In genomic region chr12:95738031-95738430, GRCm38 (mm10) we compare ENCODE assay signal across 11 mouse cellular contexts. TPM values are rescaled to one million over a fixed set of nuclear protein-coding genes. Genes with fewer than 3 reads are reported as not detected.
DNase-seq lines count a peak whose midpoint lies in the region; ATAC-seq lines count a peak whose summit lies in the region.
"Had no signal": no experiment of that assay in that cellular context is flagged by ENCODE, and none has a peak within 500 bp of the region (broad histone marks: within the 10 kb centered on the region; RNA-seq: fewer than 3 reads in every experiment).

No protein-coding gene starts in this region.

- 0 out of 2 replicates have a peak, but pooled peaks have one; percentile 30 for ATAC-seq in forebrain, embryonic 16.5 days
- no peak for ATAC-seq in heart, embryonic 11.5 days (replicated peaks; ENCODE audit: insufficient number of reproducible peaks, low FRiP score, low TSS enrichment)
- ATAC-seq: inflammation-experienced regulatory T-cells, adult 6 months had no signal

- H3K4me2 ChIP-seq in forebrain, embryonic 16.5 days (ENCODE audit: low read length): no peak overlapping the region
- no peak overlapping the region for H3K4me2 ChIP-seq in heart, embryonic 11.5 days
- H3K4me2 ChIP-seq: embryonic facial prominence, embryonic 12.5 days had no signal

- H3K27ac ChIP-seq in forebrain, embryonic 16.5 days (ENCODE audit: low read length): peak overlapping the region; percentile 63; the same call in 1 of the 2 replicates
- no peak overlapping the region for H3K27ac ChIP-seq in forebrain, embryonic 10.5 days
- H3K27ac ChIP-seq in heart, embryonic 11.5 days (ENCODE audit: low read depth, low read length): no peak overlapping the region
- H3K27ac ChIP-seq: embryonic facial prominence, embryonic 12.5 days; kidney, postnatal 0 days had no signal

- H3K36me3 ChIP-seq in forebrain, embryonic 16.5 days (ENCODE audit: control insufficient read depth, insufficient read depth): no peaks in the 10 kb centered on the region
- H3K36me3 ChIP-seq in forebrain, embryonic 10.5 days (replicated peaks): no peaks in the 10 kb centered on the region
- H3K36me3 ChIP-seq in heart, embryonic 11.5 days (ENCODE audit: control insufficient read depth, insufficient read depth, low read length): no peaks in the 10 kb centered on the region
- H3K36me3 ChIP-seq: embryonic facial prominence, embryonic 12.5 days had no signal

- no peaks in the 10 kb centered on the region for H3K27me3 ChIP-seq in forebrain, embryonic 16.5 days (replicated peaks; ENCODE audit: control insufficient read depth, insufficient read depth, low read length)
- no peaks in the 10 kb centered on the region for H3K27me3 ChIP-seq in forebrain, embryonic 10.5 days (ENCODE audit: poor library complexity, severe bottlenecking)
- no peaks in the 10 kb centered on the region for H3K27me3 ChIP-seq in heart, embryonic 11.5 days (ENCODE audit: control insufficient read depth, insufficient read depth, low read length)
- H3K27me3 ChIP-seq: embryonic facial prominence, embryonic 12.5 days had no signal

- DNase-seq in forebrain, embryonic 10.5 days (ENCODE audit: extremely low spot score, low spot score): no peak
- DNase-seq in heart, adult 9 months (ENCODE audit: low spot score in 2 of 2): peak; percentile 14 to 25
- DNase-seq in retina, postnatal 1 day: peak; percentile 37
- no peak for DNase-seq in retina, embryonic 14.5 days (ENCODE audit: low spot score)
- peak; percentile 28 for DNase-seq in skeletal muscle tissue, adult 2 months (ENCODE audit: low read depth, low spot score)
- DNase-seq in natural killer cell, adult 2 months (ENCODE audit: low spot score in 2 of 2): no peak

- H3K9me3 ChIP-seq in forebrain, embryonic 16.5 days (ENCODE audit: control insufficient read depth, low read length): no peaks in the 10 kb centered on the region
- no peaks in the 10 kb centered on the region for H3K9me3 ChIP-seq in forebrain, embryonic 10.5 days
- H3K9me3 ChIP-seq in heart, embryonic 11.5 days (replicated peaks; ENCODE audit: control insufficient read depth, low read length): no peaks in the 10 kb centered on the region
- H3K9me3 ChIP-seq: embryonic facial prominence, embryonic 12.5 days had no signal

- H3K4me1 ChIP-seq in forebrain, embryonic 16.5 days (replicated peaks; ENCODE audit: control insufficient read depth, insufficient read depth, low read length): peaks cover 16% of the 10 kb centered on the region
- no peaks in the 10 kb centered on the region for H3K4me1 ChIP-seq in forebrain, embryonic 10.5 days
- 0 out of 2 replicates have a peak, but pooled peaks cover 9% of the 10 kb centered on the region for H3K4me1 ChIP-seq in heart, embryonic 11.5 days (ENCODE audit: control insufficient read depth, insufficient read depth, low read length)

- H3K4me3 ChIP-seq in forebrain, embryonic 16.5 days (replicated peaks; ENCODE audit: low read length): no peak overlapping the region
- no peak overlapping the region for H3K4me3 ChIP-seq in forebrain, embryonic 10.5 days
- H3K4me3 ChIP-seq in heart, embryonic 11.5 days (ENCODE audit: low read depth, low read length): no peak overlapping the region
- H3K4me3 ChIP-seq: embryonic facial prominence, embryonic 12.5 days had no signal

- H3K9ac ChIP-seq in forebrain, embryonic 16.5 days (replicated peaks; ENCODE audit: low read depth, low read length): no peak overlapping the region
- no peak overlapping the region for H3K9ac ChIP-seq in heart, embryonic 11.5 days (ENCODE audit: low read depth, low read length)
- H3K9ac ChIP-seq: embryonic facial prominence, embryonic 12.5 days had no signal

- WGBS in forebrain, embryonic 16.5 days: 57% methylated on average over 5 of the region's 5 CpGs
- WGBS in forebrain, embryonic 10.5 days: 86% methylated on average over 5 of the region's 5 CpGs
- 76% methylated on average over 5 of the region's 5 CpGs for WGBS in heart, embryonic 11.5 days (ENCODE audit: insufficient replicate concordance)

RNA-seq across cellular contexts. Expression of gene Flrt2, which starts 46.0 kb away (rescaled TPM):
- polyA plus RNA-seq in forebrain, embryonic 16.5 days (2015; fragmentation: Nextera tagmentation; extraction: Ambion mirVana): 36.3 and 43.9 TPM in 2 replicates
- 14.6 and 15.4 TPM in 2 replicates for polyA plus RNA-seq in forebrain, embryonic 10.5 days (2016; fragmentation: Nextera tagmentation; extraction: Ambion mirVana)
- polyA plus RNA-seq in heart, embryonic 11.5 days (2014; fragmentation: Nextera tagmentation; extraction: Ambion mirVana): 23.3 and 25.6 TPM in 2 replicates

Comparison
In these comparisons a context has a peak if more than half of its experiments do, and no peak if none do; other contexts are left out.
1. DNase-seq: peak in heart, adult 9 months (2 of 2), retina, postnatal 1 day (single experiment) and skeletal muscle tissue, adult 2 months (single experiment); none in forebrain, embryonic 10.5 days (single experiment), retina, embryonic 14.5 days (single experiment) and natural killer cell, adult 2 months (0 of 2).